ENCODE assay signal across 9 mouse cellular contexts in the genomic region with DNA sequence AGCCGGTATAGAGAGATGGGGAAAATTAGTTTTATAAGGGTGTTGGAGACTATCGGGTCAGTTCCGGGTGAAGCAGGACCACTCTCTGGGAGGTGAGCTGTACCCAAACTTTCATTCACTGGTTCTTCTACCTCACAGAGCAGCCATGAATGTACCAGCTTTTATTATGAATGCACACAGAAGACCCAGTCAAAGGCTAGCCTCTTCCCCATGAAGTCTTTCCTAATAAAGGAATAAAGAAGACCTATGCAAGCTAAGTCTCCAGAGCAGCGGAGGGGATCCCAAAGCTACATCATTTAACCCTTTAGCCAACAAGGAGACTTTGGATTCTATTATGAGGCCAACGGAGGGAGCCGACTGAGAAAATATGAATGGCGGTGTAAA. TPM values are rescaled to one million over a fixed set of nuclear protein-coding genes. Genes with fewer than 3 reads are reported as not detected.
DNase-seq lines count a peak whose midpoint lies in the region; ATAC-seq and TF ChIP-seq lines count a peak whose summit lies in the region.
"Had no signal": no experiment of that assay in that cellular context is flagged by ENCODE, and none has a peak within 500 bp of the region (broad histone marks: within the 10 kb centered on the region; RNA-seq: fewer than 3 reads in every experiment).

No protein-coding gene starts in this region.

- no peaks in the 10 kb centered on the region; the same call in 1 of the 2 replicates for H3K4me1 ChIP-seq in cerebellum, adult 2 months (ENCODE audit: control insufficient read depth, insufficient read depth, low read length)
- H3K4me1 ChIP-seq in liver, embryonic 11.5 days (replicated peaks; ENCODE audit: control insufficient read depth, insufficient read depth, low read length), result peaks cover 2% of the 10 kb centered on the region; the same call in 1 of the 2 replicates
- H3K4me1 ChIP-seq in liver, embryonic 12.5 days, result peaks cover 6% of the 10 kb centered on the region; the same call in 1 of the 2 replicates
- peaks cover 39% of the 10 kb centered on the region for H3K4me1 ChIP-seq in limb, embryonic 10.5 days
- peaks cover 23% of the 10 kb centered on the region; the same call in 1 of the 2 replicates for H3K4me1 ChIP-seq in stomach, embryonic 14.5 days (ENCODE audit: control insufficient read depth, insufficient read depth, low read length)

- peak overlapping the region; percentile 55 for H3K4me3 ChIP-seq in cerebellum, adult 2 months (replicated peaks; ENCODE audit: insufficient read depth, low read depth, low read length)
- peak overlapping the region; percentile 29; the same call in 1 of the 2 replicates for H3K4me3 ChIP-seq in liver, embryonic 11.5 days (ENCODE audit: low read depth, low read length)
- no peak overlapping the region for H3K4me3 ChIP-seq in liver, embryonic 12.5 days
- peak overlapping the region; percentile 49 for H3K4me3 ChIP-seq in limb, embryonic 10.5 days
- 0 out of 2 replicates have a peak overlapping the region, but pooled peaks have one; percentile 1 for H3K4me3 ChIP-seq in stomach, embryonic 14.5 days (ENCODE audit: low read depth, low read length)
- H3K4me3 ChIP-seq: erythroblast, embryonic 14.5 days had no signal

- no peak overlapping the region for H3K9ac ChIP-seq in liver, embryonic 11.5 days (ENCODE audit: low read depth, low read length)
- no peak overlapping the region for H3K9ac ChIP-seq in liver, embryonic 12.5 days
- H3K9ac ChIP-seq in stomach, embryonic 14.5 days (replicated peaks; ENCODE audit: low read depth, low read length), result no peak overlapping the region

- ATAC-seq in liver, embryonic 11.5 days (replicated peaks; ENCODE audit: low FRiP score), result no peak
- no peak for ATAC-seq in liver, embryonic 12.5 days
- ATAC-seq in stomach, embryonic 14.5 days (ENCODE audit: insufficient number of reproducible peaks, insufficient read depth, low FRiP score, low read depth), result peak; percentile 33; the same call in 1 of the 2 replicates

- peak overlapping the region; percentile 59 for H3K4me2 ChIP-seq in liver, embryonic 11.5 days
- no peak overlapping the region for H3K4me2 ChIP-seq in liver, embryonic 12.5 days
- H3K4me2 ChIP-seq in stomach, embryonic 14.5 days (replicated peaks; ENCODE audit: low read depth, low read length), result peak overlapping the region; percentile 64

- no peaks in the 10 kb centered on the region for H3K36me3 ChIP-seq in liver, embryonic 11.5 days (ENCODE audit: control insufficient read depth, insufficient read depth, low read length)
- no peaks in the 10 kb centered on the region for H3K36me3 ChIP-seq in liver, embryonic 12.5 days
- no peaks in the 10 kb centered on the region for H3K36me3 ChIP-seq in limb, embryonic 10.5 days
- no peaks in the 10 kb centered on the region for H3K36me3 ChIP-seq in stomach, embryonic 14.5 days (ENCODE audit: control insufficient read depth, insufficient read depth, low read length)

- H3K27me3 ChIP-seq in cerebellum, adult 2 months (ENCODE audit: control insufficient read depth, insufficient read depth, low read length), result no peaks in the 10 kb centered on the region; the same call in 1 of the 2 replicates
- H3K27me3 ChIP-seq in liver, embryonic 11.5 days (replicated peaks; ENCODE audit: control insufficient read depth, insufficient read depth, low read length), result peaks cover 69% of the 10 kb centered on the region
- H3K27me3 ChIP-seq in liver, embryonic 12.5 days (replicated peaks), result peaks cover 95% of the 10 kb centered on the region
- peaks cover 80% of the 10 kb centered on the region for H3K27me3 ChIP-seq in limb, embryonic 10.5 days (ENCODE audit: low read depth, poor library complexity, severe bottlenecking)
- H3K27me3 ChIP-seq in stomach, embryonic 14.5 days (ENCODE audit: control insufficient read depth, insufficient read depth, low read length), result peaks cover 37% of the 10 kb centered on the region

- intact Hi-C loops in left cerebral cortex, postnatal 14 days (cut with DNase I), result loop anchor here (2.0 to 10.0 kb wide), 4 partner anchors 33 to 132 kb away; no protein-coding TSS in a partner anchor

- DNase-seq in cerebellum, adult 2 months, result peak in 1 of 2 experiments; percentile 22
- DNase-seq in cerebellum, adult 11-12 months, result no peak
- DNase-seq in liver, embryonic 11.5 days (ENCODE audit: low spot score), result no peak
- DNase-seq in limb, embryonic 10.5 days (ENCODE audit: low spot score), result no peak
- DNase-seq in spleen, postnatal 36 days (ENCODE audit: low spot score in 2 of 2), result no peak
- no peak for DNase-seq in left cerebral cortex, postnatal 14 days (ENCODE audit: low spot score in 2 of 2)

- no peak for TF ChIP-seq POLR2A in cerebellum, adult 2 months (IDR thresholded peaks at IDR 0.05; ENCODE audit: borderline replicate concordance, insufficient read depth, low read length)

- TF ChIP-seq CTCF in cerebellum, adult 2 months (IDR thresholded peaks at IDR 0.05; ENCODE audit: borderline replicate concordance, insufficient read depth, low read depth, low read length), result no peak

- H3K9me3 ChIP-seq in liver, embryonic 11.5 days (ENCODE audit: control insufficient read depth, low read length), result no peaks in the 10 kb centered on the region
- no peaks in the 10 kb centered on the region for H3K9me3 ChIP-seq in liver, embryonic 12.5 days (replicated peaks)
- no peaks in the 10 kb centered on the region for H3K9me3 ChIP-seq in limb, embryonic 10.5 days (replicated peaks)
- H3K9me3 ChIP-seq in stomach, embryonic 14.5 days (ENCODE audit: control insufficient read depth, low read depth, low read length), result no peaks in the 10 kb centered on the region

- 2% methylated on average over 7 of the region's 7 CpGs for WGBS in cerebellum, adult 2 months
- 5% methylated on average over 7 of the region's 7 CpGs for WGBS in liver, embryonic 11.5 days
- 8% methylated on average over 7 of the region's 7 CpGs for WGBS in liver, embryonic 12.5 days (ENCODE audit: insufficient replicate concordance)
- whole genome bisulfite sequencing in limb, embryonic 10.5 days, result 3% methylated on average over 7 of the region's 7 CpGs
- 2% methylated on average over 7 of the region's 7 CpGs for WGBS in stomach, embryonic 14.5 days

- H3K27ac ChIP-seq in cerebellum, adult 2 months (ENCODE audit: insufficient read depth, low read length), result no peak overlapping the region
- no peak overlapping the region for H3K27ac ChIP-seq in liver, embryonic 11.5 days (ENCODE audit: low read depth, low read length)
- H3K27ac ChIP-seq in liver, embryonic 12.5 days, result no peak overlapping the region
- H3K27ac ChIP-seq in limb, embryonic 10.5 days, result no peak overlapping the region
- H3K27ac ChIP-seq in stomach, embryonic 14.5 days (ENCODE audit: low read length), result no peak overlapping the region

RNA-seq across cellular contexts. Expression of gene Shc3, which starts 0.5 kb away (rescaled TPM):
- polyA plus RNA-seq in cerebellum, adult 2 months (2012; rRNA removed), result 20.8 and 22.7 TPM in 2 replicates
- polyA plus RNA-seq in liver, embryonic 11.5 days (2014; fragmentation: Nextera tagmentation; extraction: Ambion mirVana), result not detected in 2 replicates
- polyA plus RNA-seq in liver, embryonic 12.5 days (2016; fragmentation: Nextera tagmentation; extraction: Ambion mirVana), result not detected in 2 replicates
- 0.11 and 0.14 TPM in 2 replicates for polyA plus RNA-seq in limb, embryonic 10.5 days (2016; fragmentation: Nextera tagmentation; extraction: Ambion mirVana)
- polyA plus RNA-seq in stomach, embryonic 14.5 days (2014; fragmentation: Nextera tagmentation; extraction: Ambion mirVana), result 0.46 and 0.50 TPM in 2 replicates
- 100 to 1,000 TPM; 218 to 226 TPM for total RNA-seq in left cerebral cortex, postnatal 14 days (2021)
- polyA plus RNA-seq: erythroblast, embryonic 14.5 days had no signal

Comparison
In these comparisons a context has a peak if more than half of its experiments do, and no peak if none do; other contexts are left out.
1. RNA of gene Shc3, which starts 0.5 kb away (polyA plus RNA-seq): 20.8 to 22.7 TPM in cerebellum, adult 2 months; 0.46 to 0.50 TPM in stomach, embryonic 14.5 days, 0.11 to 0.14 TPM in limb, embryonic 10.5 days, not detected in liver, embryonic 11.5 days and not detected in liver, embryonic 12.5 days; every median in the first group is over 10 times any median in the second.